ENCODE assay signal across 9 mouse cellular contexts in genomic region chr10:116949111-116950008, GRCm38 (mm10). TPM values are rescaled to one million over a fixed set of nuclear protein-coding genes. Genes with fewer than 3 reads are reported as not detected.
DNase-seq lines count a peak whose midpoint lies in the region; ATAC-seq and TF ChIP-seq lines count a peak whose summit lies in the region.
"Had no signal": no experiment of that assay in that cellular context is flagged by ENCODE, and none has a peak within 500 bp of the region (broad histone marks: within the 10 kb centered on the region; RNA-seq: fewer than 3 reads in every experiment).

No protein-coding gene starts in this region.

- H3K9ac ChIP-seq in heart, embryonic 15.5 days: peak overlapping the region; percentile 91
- H3K9ac ChIP-seq in stomach, embryonic 14.5 days (replicated peaks; ENCODE audit: low read depth, low read length): peak overlapping the region; percentile 68

- DNase-seq in G1E (ENCODE audit: low spot score): peak; percentile 19
- DNase-seq in cerebellum, postnatal 10 days: peak; percentile 65
- peak; percentile 27 to 41 for DNase-seq in layer of hippocampus, postnatal 36 days
- DNase-seq in midbrain, embryonic 10.5 days (ENCODE audit: low spot score): peak; percentile 66

- no peak for ATAC-seq in erythroblast, adult 5-6 weeks (replicated peaks; ENCODE audit: low FRiP score, poor library complexity, severe bottlenecking)
- ATAC-seq in G1E (ENCODE audit: extremely low read depth, insufficient number of reproducible peaks, low FRiP score, poor library complexity, severe bottlenecking): peak; percentile 15; the same call in 1 of the 2 replicates
- ATAC-seq in heart, embryonic 15.5 days (replicated peaks; ENCODE audit: insufficient number of reproducible peaks, insufficient read depth, low FRiP score, low read depth): peak; percentile 30; the same call in 1 of the 2 replicates
- peak; percentile 35; the same call in 1 of the 2 replicates for ATAC-seq in stomach, embryonic 14.5 days (ENCODE audit: insufficient number of reproducible peaks, insufficient read depth, low FRiP score, low read depth)

- H3K4me3 ChIP-seq in erythroblast, embryonic 14.5 days (replicated peaks): peak overlapping the region; percentile 86
- peak overlapping the region; percentile 85 for H3K4me3 ChIP-seq in G1E (ENCODE audit: low read depth, low read length)
- H3K4me3 ChIP-seq in heart, embryonic 15.5 days: peak overlapping the region; percentile 76
- peak overlapping the region; percentile 74 for H3K4me3 ChIP-seq in midbrain, embryonic 10.5 days
- peak overlapping the region; percentile 77 for H3K4me3 ChIP-seq in stomach, embryonic 14.5 days (ENCODE audit: low read depth, low read length)

- H3K4me1 ChIP-seq in erythroblast, embryonic 14.5 days (ENCODE audit: control insufficient read depth): peaks cover 26% of the 10 kb centered on the region
- H3K4me1 ChIP-seq in G1E (ENCODE audit: insufficient read depth, low read depth, low read length): peaks cover 25% of the 10 kb centered on the region
- peaks cover 24% of the 10 kb centered on the region for H3K4me1 ChIP-seq in heart, embryonic 15.5 days (replicated peaks)
- peaks cover 25% of the 10 kb centered on the region for H3K4me1 ChIP-seq in midbrain, embryonic 10.5 days
- no peaks in the 10 kb centered on the region for H3K4me1 ChIP-seq in stomach, embryonic 14.5 days (ENCODE audit: control insufficient read depth, insufficient read depth, low read length)

- no peaks in the 10 kb centered on the region for H3K9me3 ChIP-seq in erythroblast, embryonic 14.5 days (ENCODE audit: control insufficient read depth, low read length)
- no peaks in the 10 kb centered on the region for H3K9me3 ChIP-seq in G1E (replicated peaks)
- no peaks in the 10 kb centered on the region for H3K9me3 ChIP-seq in heart, embryonic 15.5 days (replicated peaks)
- H3K9me3 ChIP-seq in midbrain, embryonic 10.5 days (replicated peaks): 0 out of 2 replicates have a peak, but pooled peaks cover 5% of the 10 kb centered on the region
- no peaks in the 10 kb centered on the region for H3K9me3 ChIP-seq in stomach, embryonic 14.5 days (ENCODE audit: control insufficient read depth, low read depth, low read length)

- H3K36me3 ChIP-seq in erythroblast, embryonic 14.5 days (ENCODE audit: control insufficient read depth): no peaks in the 10 kb centered on the region
- H3K36me3 ChIP-seq in G1E (replicated peaks): peaks cover 15% of the 10 kb centered on the region
- no peaks in the 10 kb centered on the region for H3K36me3 ChIP-seq in heart, embryonic 15.5 days
- H3K36me3 ChIP-seq in midbrain, embryonic 10.5 days: no peaks in the 10 kb centered on the region
- H3K36me3 ChIP-seq in stomach, embryonic 14.5 days (ENCODE audit: control insufficient read depth, insufficient read depth, low read length): no peaks in the 10 kb centered on the region

- peaks cover 12% of the 10 kb centered on the region for H3K27me3 ChIP-seq in erythroblast, embryonic 14.5 days (ENCODE audit: control insufficient read depth)
- no peaks in the 10 kb centered on the region for H3K27me3 ChIP-seq in G1E (ENCODE audit: insufficient read depth, low read length)
- H3K27me3 ChIP-seq in heart, embryonic 15.5 days: no peaks in the 10 kb centered on the region
- no peaks in the 10 kb centered on the region for H3K27me3 ChIP-seq in midbrain, embryonic 10.5 days (ENCODE audit: low read depth, poor library complexity, severe bottlenecking)
- no peaks in the 10 kb centered on the region for H3K27me3 ChIP-seq in stomach, embryonic 14.5 days (ENCODE audit: control insufficient read depth, insufficient read depth, low read length)

- H3K4me2 ChIP-seq in heart, embryonic 15.5 days: peak overlapping the region; percentile 81
- peak overlapping the region; percentile 87 for H3K4me2 ChIP-seq in stomach, embryonic 14.5 days (replicated peaks; ENCODE audit: low read depth, low read length)

- no peak for TF ChIP-seq CTCF in G1E (IDR thresholded peaks at IDR 0.05; ENCODE audit: low read depth, low read length)

- H3K27ac ChIP-seq in heart, embryonic 15.5 days: peak overlapping the region; percentile 91
- peak overlapping the region; percentile 93 for H3K27ac ChIP-seq in midbrain, embryonic 10.5 days (replicated peaks)
- peak overlapping the region; percentile 82 for H3K27ac ChIP-seq in stomach, embryonic 14.5 days (ENCODE audit: low read length)

- 3% methylated on average over 44 of the region's 44 CpGs for WGBS in heart, embryonic 15.5 days
- 2% methylated on average over 44 of the region's 44 CpGs for WGBS in midbrain, embryonic 10.5 days
- 4% methylated on average over 37 of the region's 44 CpGs for WGBS in stomach, embryonic 14.5 days

RNA-seq across cellular contexts. Expression of gene Rab3ip, which starts 1.2 kb away (rescaled TPM):
- 1.0 and 1.8 TPM in 2 replicates for polyA plus RNA-seq in erythroblast, embryonic 14.5 days (2012)
- total RNA-seq in erythroblast, adult 5-6 weeks (2015; ENCODE audit: low replicate concordance): 0.63 and 2.5 TPM in 2 replicates
- total RNA-seq in erythroblast, adult 5-6 weeks (2017; ENCODE audit: low replicate concordance): 1.8 and 3.7 TPM in 2 replicates
- total RNA-seq in G1E (2014; fragmentation: Nextera tagmentation) (14.0 and 14.3 TPM in 2 replicates), G1E (2017) (14.4 and 18.8 TPM in 2 replicates)
- polyA plus RNA-seq in G1E (2012): 12.8 and 15.2 TPM in 2 replicates
- 58.1 and 68.7 TPM in 2 replicates for polyA plus RNA-seq in heart, embryonic 15.5 days (2015; fragmentation: Nextera tagmentation; extraction: Ambion mirVana)
- total RNA-seq in layer of hippocampus, postnatal 36 days (2021): 10 to 100 TPM; 64.9 to 67.7 TPM
- polyA plus RNA-seq in midbrain, embryonic 10.5 days (2016; fragmentation: Nextera tagmentation; extraction: Ambion mirVana): 43.2 and 47.3 TPM in 2 replicates
- polyA plus RNA-seq in stomach, embryonic 14.5 days (2014; fragmentation: Nextera tagmentation; extraction: Ambion mirVana): 22.2 and 24.7 TPM in 2 replicates

RNA-seq across cellular contexts. Expression of gene Gm10271, which starts 23.0 kb away (rescaled TPM):
- not detected in 2 replicates for polyA plus RNA-seq in erythroblast, embryonic 14.5 days (2012)
- total RNA-seq in erythroblast, adult 5-6 weeks (2015; ENCODE audit: low replicate concordance): not detected in 2 replicates
- not detected in 2 replicates for total RNA-seq in erythroblast, adult 5-6 weeks (2017; ENCODE audit: low replicate concordance)
- total RNA-seq in G1E (2014; fragmentation: Nextera tagmentation) (not detected in 2 replicates), G1E (2017) (not detected in 2 replicates)
- polyA plus RNA-seq in G1E (2012): not detected in 2 replicates
- polyA plus RNA-seq in heart, embryonic 15.5 days (2015; fragmentation: Nextera tagmentation; extraction: Ambion mirVana): not detected in 2 replicates
- total RNA-seq in layer of hippocampus, postnatal 36 days (2021): not detected
- not detected in 2 replicates for polyA plus RNA-seq in midbrain, embryonic 10.5 days (2016; fragmentation: Nextera tagmentation; extraction: Ambion mirVana)
- not detected in 2 replicates for polyA plus RNA-seq in stomach, embryonic 14.5 days (2014; fragmentation: Nextera tagmentation; extraction: Ambion mirVana)
- total RNA-seq: layer of hippocampus, adult 8-10 months had no signal

RNA-seq across cellular contexts. Expression of gene Best3, which starts 36.8 kb away (rescaled TPM):
- polyA plus RNA-seq in erythroblast, embryonic 14.5 days (2012): not detected in 2 replicates
- not detected in 2 replicates for total RNA-seq in erythroblast, adult 5-6 weeks (2015; ENCODE audit: low replicate concordance)
- total RNA-seq in erythroblast, adult 5-6 weeks (2017; ENCODE audit: low replicate concordance): not detected in 2 replicates
- total RNA-seq in G1E (2014; fragmentation: Nextera tagmentation): not detected in 2 replicates
- total RNA-seq in G1E (2017): not detected in 2 replicates
- polyA plus RNA-seq in G1E (2012): not detected in 2 replicates
- polyA plus RNA-seq in heart, embryonic 15.5 days (2015; fragmentation: Nextera tagmentation; extraction: Ambion mirVana): 0.58 and 0.67 TPM in 2 replicates
- 1 to 10 TPM; 2.1 to 2.2 TPM for total RNA-seq in layer of hippocampus, postnatal 36 days (2021)
- 0.12 TPM in 2 replicates for polyA plus RNA-seq in midbrain, embryonic 10.5 days (2016; fragmentation: Nextera tagmentation; extraction: Ambion mirVana)
- not detected in 2 replicates for polyA plus RNA-seq in stomach, embryonic 14.5 days (2014; fragmentation: Nextera tagmentation; extraction: Ambion mirVana)

RNA-seq across cellular contexts. Expression of gene Myrfl, which starts 52.6 kb away (rescaled TPM):
- not detected in 2 replicates for polyA plus RNA-seq in erythroblast, embryonic 14.5 days (2012)
- not detected in 2 replicates for total RNA-seq in erythroblast, adult 5-6 weeks (2015; ENCODE audit: low replicate concordance)
- not detected in 2 replicates for total RNA-seq in erythroblast, adult 5-6 weeks (2017; ENCODE audit: low replicate concordance)
- total RNA-seq in G1E (2014; fragmentation: Nextera tagmentation): not detected in 2 replicates
- 0.11 TPM in 1 of 2 replicates, not detected in the other for total RNA-seq in G1E (2017)
- not detected in 2 replicates for polyA plus RNA-seq in G1E (2012)
- 0.19 and 0.28 TPM in 2 replicates for polyA plus RNA-seq in heart, embryonic 15.5 days (2015; fragmentation: Nextera tagmentation; extraction: Ambion mirVana)
- under 1 TPM; 0.27 to 0.30 TPM for total RNA-seq in layer of hippocampus, postnatal 36 days (2021)
- 0.06 and 0.07 TPM in 2 replicates for polyA plus RNA-seq in midbrain, embryonic 10.5 days (2016; fragmentation: Nextera tagmentation; extraction: Ambion mirVana)
- 0.20 and 0.34 TPM in 2 replicates for polyA plus RNA-seq in stomach, embryonic 14.5 days (2014; fragmentation: Nextera tagmentation; extraction: Ambion mirVana)
